Mouse (Mus musculus): ENCODE results near the gene Lmx1b. TPM values are rescaled to one million over a fixed set of nuclear protein-coding genes. Genes with fewer than 3 reads are reported as not detected.

Lmx1b gene
- total RNA-seq, 2 experiments from 2014 or later: 0.39 to 0.51 TPM

DNA sequence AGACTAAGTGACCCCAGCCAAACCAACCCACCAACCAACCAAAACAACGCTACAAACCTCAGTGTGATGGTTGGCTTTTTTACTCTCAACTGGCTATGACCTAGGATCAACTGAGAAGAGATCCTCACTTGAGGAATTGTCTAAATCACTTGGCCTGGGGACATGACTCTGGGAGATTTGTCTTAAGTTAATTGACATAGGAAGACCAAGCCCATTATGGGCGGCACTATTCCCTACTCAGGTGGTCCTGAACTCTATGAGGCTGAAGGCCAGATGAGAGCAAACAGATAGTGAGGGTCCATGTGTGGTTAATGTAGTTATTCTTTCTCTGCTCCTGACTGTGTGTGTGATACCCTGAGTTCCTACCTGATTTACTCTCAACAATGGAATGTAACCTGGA, 92.7 kb downstream of the Lmx1b start:
- intact Hi-C loops (cut with DNase I; ENCODE audit: low total_unique reads): no loop called here
- DNase-seq: no peak

DNA sequence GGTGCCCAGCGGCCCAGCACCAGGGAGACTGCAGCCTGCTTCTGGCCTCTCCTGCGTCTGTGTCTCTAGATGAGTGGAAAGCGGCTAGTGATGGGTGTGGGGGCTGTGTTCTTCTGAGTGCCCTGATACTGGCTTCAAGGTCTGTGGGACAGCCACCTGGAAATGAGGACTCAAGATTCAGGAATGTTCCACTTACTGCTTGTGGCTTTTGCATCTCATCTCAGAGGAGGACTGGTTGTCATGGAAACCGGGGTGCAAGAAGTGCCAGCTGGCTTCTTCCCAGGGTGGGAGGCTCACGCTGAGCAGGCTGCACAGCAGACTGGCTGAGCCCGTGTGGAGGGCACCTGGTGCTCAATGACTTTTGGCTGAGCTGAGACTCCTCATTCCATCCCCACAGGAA, 93.4 kb downstream of the Lmx1b start:
- intact Hi-C loops (cut with DNase I; ENCODE audit: low total_unique reads): no loop called here
- DNase-seq: peak; percentile 64

DNA sequence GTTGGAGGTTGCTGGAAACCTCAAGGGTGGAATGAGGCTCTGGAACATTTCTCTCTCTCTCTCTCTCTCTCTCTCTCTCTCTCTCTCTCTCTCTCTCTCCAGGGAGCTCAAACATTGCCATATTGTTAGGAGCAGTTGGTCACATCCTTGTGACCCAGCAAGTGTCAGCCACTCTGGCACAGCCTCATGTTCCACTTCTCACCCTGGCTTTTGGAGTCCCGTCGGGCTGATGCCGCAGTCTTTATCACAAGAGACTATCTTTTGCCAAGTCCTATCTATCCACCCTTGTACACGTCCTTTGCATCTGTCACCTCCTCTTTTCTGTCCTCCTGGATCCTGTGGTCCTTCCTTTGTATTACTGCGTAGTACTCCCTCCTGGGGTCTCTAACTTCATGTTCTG, 94.3 kb downstream of the Lmx1b start:
- intact Hi-C loops (cut with DNase I; ENCODE audit: low total_unique reads): no loop called here
- DNase-seq: no peak

DNA sequence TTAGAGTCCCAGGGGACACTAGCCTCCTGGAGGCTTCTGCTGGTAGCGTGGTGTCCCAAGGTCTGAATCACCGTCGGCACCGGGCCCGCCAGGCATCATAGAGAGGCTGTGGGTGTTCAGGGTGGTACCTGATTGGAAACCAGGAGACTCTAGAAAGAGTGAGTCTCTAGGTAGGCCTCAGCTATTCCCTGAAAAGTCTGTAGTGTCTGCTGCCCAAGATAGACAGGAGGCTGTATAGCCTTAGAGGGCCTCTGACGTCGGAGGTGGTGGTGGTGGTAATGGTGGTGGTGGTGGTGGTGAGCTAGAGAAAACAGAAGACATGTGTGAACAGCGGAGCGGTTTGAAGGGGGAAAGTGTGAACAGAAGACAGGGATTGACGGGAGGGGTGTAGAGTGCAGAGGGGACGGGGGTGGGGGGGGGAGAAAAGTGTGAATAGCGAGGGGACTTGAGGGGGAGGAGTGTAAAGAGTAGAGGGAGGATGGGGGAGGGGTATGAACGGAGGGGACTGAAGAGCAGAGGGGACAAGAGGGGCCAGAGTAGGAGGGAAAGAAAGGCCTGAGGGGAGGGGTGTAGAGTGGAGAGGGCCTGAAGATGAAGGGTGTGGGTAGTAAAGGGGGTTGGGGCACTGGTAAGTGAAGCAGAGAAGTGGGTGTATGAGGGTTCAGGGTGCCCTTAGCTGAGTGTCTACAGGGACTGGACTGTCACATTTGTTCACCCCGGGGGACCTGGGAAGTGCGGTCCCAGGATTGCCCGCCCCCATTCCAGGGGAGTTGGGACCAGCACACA, 95.3 kb downstream of the Lmx1b start:
- intact Hi-C loops (cut with DNase I; ENCODE audit: low total_unique reads): no loop called here
- no peak for DNase-seq

DNA sequence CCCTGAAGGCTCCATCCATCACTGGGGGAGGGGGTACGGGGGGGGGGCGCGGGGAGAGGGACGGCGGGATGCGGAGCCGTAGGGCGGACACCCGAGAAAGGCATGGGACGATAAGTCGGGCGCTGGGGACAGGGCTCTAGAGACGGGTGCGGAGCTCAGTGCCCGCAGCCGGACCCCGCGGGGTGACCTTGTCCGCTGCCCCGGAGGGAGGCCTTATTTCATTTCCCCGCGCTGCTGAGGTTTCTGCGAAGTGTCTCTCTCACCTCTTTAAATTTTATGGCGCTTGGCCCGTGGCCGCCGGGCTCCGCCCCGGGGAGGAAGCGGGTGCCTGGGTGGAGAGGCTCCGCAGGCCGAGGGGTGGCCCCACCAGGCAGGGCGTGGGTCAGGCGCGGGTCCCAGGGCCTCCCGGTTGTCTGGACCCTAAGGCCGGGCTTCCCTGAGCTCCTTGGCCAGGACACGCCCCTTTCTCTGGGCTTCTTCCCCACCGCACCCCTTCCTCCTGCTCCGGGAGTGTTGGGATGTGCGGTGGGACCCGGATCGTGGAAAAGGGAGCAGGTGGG, 96.0 kb downstream of the Lmx1b start:
- no peak for DNase-seq
- intact Hi-C loops (cut with DNase I; ENCODE audit: low total_unique reads): no loop called here

DNA sequence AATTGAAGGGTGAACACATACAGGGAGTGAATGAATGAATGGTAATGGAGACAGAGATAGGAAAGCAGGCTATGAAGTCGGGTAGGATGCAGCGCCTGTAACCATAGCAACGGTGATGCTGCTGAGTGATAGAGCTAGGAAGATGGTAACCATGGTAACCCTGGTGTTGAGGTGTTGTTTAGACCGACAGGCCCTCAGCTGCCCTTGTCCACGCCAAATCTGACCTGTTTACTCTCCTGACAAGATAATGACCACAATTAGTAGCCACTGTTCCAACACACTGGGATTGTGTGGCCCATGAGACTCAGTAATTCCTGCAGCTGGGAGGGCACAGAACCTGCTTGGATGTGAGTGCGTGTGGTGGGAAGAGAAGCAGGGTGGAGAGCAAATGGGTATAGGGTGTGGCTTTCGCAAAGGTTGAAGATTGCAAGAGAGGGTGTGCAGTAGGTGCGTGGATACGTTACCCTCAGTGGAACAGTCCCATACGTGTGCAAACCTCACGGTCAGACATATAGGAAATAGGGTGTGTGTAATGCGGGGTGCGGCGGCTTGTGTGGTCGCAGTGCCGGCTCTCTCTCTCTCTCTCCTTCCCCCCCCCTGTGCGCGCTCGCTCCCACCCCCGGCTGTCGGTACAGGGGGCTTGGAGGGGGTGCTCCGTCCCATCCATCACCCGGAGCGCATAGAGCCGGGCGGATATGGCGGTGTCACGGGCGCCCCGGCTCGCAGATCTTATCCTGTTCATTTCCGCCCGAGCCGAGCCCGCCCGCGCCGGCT, 96.7 kb downstream of the Lmx1b start:
- intact Hi-C loops (cut with DNase I; ENCODE audit: low total_unique reads): no loop called here
- no peak for DNase-seq

DNA sequence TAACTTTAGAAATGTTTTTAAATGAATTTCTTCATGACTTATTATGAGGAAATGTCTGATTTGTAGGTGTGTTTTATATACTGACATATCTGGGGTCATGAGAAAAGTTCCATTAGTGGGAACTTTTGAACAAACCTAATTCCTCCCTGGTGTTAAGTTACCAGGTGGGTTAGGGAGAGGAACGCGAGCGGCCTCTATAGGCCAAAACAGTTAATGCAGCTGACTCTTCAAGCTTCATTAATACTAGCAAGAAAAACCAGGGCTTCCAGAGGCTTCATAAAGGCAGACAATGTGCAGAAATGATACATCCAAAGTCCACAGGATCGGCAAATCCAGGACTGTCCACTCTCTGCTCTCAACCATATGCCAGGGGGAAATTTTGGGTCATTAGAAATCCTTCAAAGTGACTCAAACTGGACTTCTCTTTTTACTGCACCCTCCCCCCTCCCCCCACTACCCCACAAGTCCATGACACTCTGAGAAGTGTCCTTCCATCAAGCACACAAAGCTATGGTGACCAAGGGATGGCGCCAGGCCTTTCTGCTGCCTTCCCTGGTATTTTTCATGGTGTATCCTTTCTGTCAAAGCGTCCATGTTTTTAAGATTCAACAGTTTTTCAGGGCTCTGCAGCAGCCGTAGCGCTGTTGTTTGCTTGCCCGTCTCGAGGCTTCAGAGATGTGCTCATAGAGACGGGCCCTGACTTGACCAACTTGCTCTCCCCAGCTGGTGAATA, 97.4 kb downstream of the Lmx1b start:
- DNase-seq: no peak
- intact Hi-C loops (cut with DNase I; ENCODE audit: low total_unique reads): no loop called here

DNA sequence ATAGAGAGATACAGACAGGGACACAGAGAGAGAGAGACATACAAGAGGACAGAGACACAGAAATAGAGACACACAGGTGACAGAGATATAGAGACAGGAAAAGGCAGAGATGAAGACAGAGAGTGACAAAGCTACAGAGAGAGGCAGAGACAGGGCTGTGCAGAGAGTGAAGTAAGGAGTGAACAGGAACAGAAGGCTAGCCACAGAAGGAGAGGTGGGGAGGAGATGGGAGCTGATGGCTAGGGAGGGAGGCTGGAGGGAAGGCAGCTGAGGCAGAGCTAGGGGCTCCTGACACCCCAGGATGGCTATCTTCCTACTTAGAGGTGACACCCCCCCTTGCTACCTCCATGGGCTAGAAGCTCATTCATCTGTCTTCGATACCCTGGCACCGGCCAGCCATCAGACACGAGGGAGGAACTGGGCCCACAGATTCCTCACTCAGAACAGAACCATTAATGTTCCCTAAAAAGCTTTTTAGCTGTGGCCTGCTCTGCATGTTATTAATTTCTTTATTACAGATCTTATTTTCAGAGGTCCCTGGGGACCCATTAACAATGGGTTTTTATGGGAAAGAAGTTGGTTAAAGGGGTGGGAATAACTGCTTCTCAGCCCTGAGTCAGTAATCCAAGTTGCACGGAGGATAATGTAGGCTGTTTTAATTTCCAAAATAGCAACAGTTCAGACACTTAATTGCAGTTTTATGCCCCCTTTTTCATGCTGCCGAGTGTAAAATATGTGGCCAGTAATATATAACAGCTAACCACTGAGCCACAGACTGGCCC, 114.8 kb downstream of the Lmx1b start:
- DNase-seq: no peak
- intact Hi-C loops (cut with DNase I; ENCODE audit: low total_unique reads): no loop called here

DNA sequence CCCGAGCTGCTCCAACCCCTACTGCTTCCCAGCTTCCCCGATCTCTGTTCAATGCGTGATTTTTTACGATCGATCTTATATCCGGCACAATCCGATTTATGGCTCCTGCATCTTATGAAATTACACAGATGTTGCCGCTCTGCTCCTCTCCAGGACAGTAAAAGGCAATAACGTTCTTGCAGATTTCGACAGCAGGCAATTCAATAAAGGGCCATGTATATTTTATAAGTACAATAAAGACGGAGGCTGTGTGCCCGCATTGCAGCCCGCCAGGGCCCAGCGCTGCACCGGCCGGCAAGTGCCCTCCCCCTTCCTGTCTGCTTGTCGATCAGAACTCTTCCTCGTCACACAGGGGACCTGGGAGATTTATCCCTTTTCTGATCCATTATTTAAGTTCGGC, 124.5 kb downstream of the Lmx1b start:
- intact Hi-C loops (cut with DNase I; ENCODE audit: low total_unique reads): no loop called here

DNA sequence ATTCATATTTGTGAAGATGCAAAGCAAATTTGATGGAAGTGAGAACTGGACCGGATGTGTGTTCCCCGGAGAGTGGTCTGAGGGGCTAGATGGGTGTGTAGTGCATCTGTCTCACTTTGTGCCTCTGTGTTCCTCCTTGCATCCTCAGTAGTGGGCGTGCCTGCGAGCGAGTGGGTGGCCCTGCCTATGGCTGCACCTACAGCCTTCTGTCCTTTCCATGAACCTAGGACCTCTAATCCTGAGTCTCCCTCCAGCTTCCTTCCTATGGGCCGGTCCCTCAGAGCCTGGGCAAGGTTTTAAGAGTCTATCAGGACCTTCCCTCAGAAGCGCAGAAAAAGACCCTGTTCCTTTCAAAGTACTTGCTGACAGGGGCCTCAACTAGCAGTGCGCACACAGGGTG, 124.9 kb downstream of the Lmx1b start:
- intact Hi-C loops (cut with DNase I; ENCODE audit: low total_unique reads): no loop called here
- DNase-seq: no peak

More for the DNA sequence above, 124.5 kb downstream of the Lmx1b start:
- DNase-seq: no peak

Other genes with a start within 250 kb of the Lmx1b start
- gene Zbtb34, start 209.2 kb downstream of the Lmx1b start, total RNA-seq (2021): 1 to 10 TPM; 6.4 to 8.5 TPM
- 10 to 100 TPM; 14.6 to 17.4 TPM for gene Zbtb43, start 172.0 kb downstream of the Lmx1b start, total RNA-seq (2021)
- gene Mvb12b, start 247.4 kb upstream of the Lmx1b start, total RNA-seq (2021): 10 to 100 TPM; 14.9 to 20.7 TPM

All from gastrocnemius, postnatal 14 days (tissue).